Mouse (Mus musculus): ENCODE measurements at regions not wholly inside any gene's neighbourhood (a gene's known extent, or its start where the extent isn't known, plus 50 kb on each side); places are given as distances from the start of the nearest gene placed in this dataset.

DNA sequence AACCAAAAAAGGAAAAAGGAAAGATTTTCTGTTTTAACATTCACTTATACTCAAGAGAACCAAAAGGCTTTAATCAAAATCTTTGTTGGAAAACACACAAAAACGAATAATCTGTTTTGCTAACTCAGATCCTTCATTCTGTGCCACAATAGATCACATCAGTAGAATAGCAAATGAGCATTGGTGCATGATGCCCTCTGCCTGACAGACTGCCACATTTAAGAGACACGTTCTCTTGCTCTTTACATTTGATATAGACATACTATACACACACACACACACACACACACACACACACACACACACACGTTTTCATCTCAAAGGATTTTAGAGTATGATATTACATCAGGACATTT lies 1260.5 kb downstream of the Pla2g4a start:
- H3K4me1 ChIP-seq, result peaks cover 7% of the 10 kb centered on the region; the same call in 1 of the 2 replicates
- no peaks in the 10 kb centered on the region for H3K36me3 ChIP-seq (replicated peaks)
- peak; percentile 59; the same call in 1 of the 2 replicates for ATAC-seq (ENCODE audit: low FRiP score)
- no peak overlapping the region for H3K9ac ChIP-seq
- H3K4me3 ChIP-seq (replicated peaks), result no peak overlapping the region
- no peak overlapping the region for H3K27ac ChIP-seq
- no peak overlapping the region for H3K4me2 ChIP-seq
- no peaks in the 10 kb centered on the region for H3K27me3 ChIP-seq
- no peaks in the 10 kb centered on the region for H3K9me3 ChIP-seq
- 26% methylated on average over 3 of the region's 3 CpGs for WGBS

GRCm38 (mm10) chr1:148699854-148700598 lies 1261.1 kb downstream of the Pla2g4a start:
- Histone ChIP-seq H3K27me3 (no peaks in the 10 kb centered on the region), H3K4me3 (replicated peaks) (no peak overlapping the region), H3K4me2 (no peak overlapping the region), H3K9ac (no peak overlapping the region), H3K27ac (no peak overlapping the region), H3K4me1 (peaks cover 7% of the 10 kb centered on the region; the same call in 1 of the 2 replicates), H3K9me3 (no peaks in the 10 kb centered on the region), H3K36me3 (replicated peaks) (no peaks in the 10 kb centered on the region)
- no peak; the same call in 1 of the 2 replicates for ATAC-seq (ENCODE audit: low FRiP score)
- WGBS, result 21% methylated on average over 2 of the region's 2 CpGs

GRCm38 (mm10) chr1:148690085-148690484 lies 1271.0 kb downstream of the Pla2g4a start:
- peak; percentile 86 for ATAC-seq (ENCODE audit: low FRiP score)
- H3K4me3 ChIP-seq (replicated peaks), result no peak overlapping the region
- 0 out of 2 replicates have a peak, but pooled peaks cover 2% of the 10 kb centered on the region for H3K4me1 ChIP-seq
- H3K27me3 ChIP-seq, result no peaks in the 10 kb centered on the region
- H3K9me3 ChIP-seq, result no peaks in the 10 kb centered on the region
- H3K4me2 ChIP-seq, result no peak overlapping the region
- no peak overlapping the region for H3K9ac ChIP-seq
- peak overlapping the region; percentile 56; the same call in 1 of the 2 replicates for H3K27ac ChIP-seq
- H3K36me3 ChIP-seq (replicated peaks), result no peaks in the 10 kb centered on the region
- 36% methylated on average over 2 of the region's 2 CpGs for WGBS

- Histone ChIP-seq H3K4me3 (replicated peaks) (no peak overlapping the region), H3K4me1 (0 out of 2 replicates have a peak, but pooled peaks cover 2% of the 10 kb centered on the region), H3K27ac (peak overlapping the region; percentile 56; the same call in 1 of the 2 replicates), H3K4me2 (no peak overlapping the region), H3K9ac (no peak overlapping the region), H3K9me3 (no peaks in the 10 kb centered on the region), H3K36me3 (replicated peaks) (no peaks in the 10 kb centered on the region), H3K27me3 (no peaks in the 10 kb centered on the region)
- whole genome bisulfite sequencing, result 68% methylated on average over 4 of the region's 4 CpGs
- ATAC-seq (ENCODE audit: low FRiP score), result peak; percentile 67
Observed at GRCm38 (mm10) chr1:148689618-148690017, 1271.5 kb downstream of the Pla2g4a start.

- Histone ChIP-seq H3K4me1 (no peaks in the 10 kb centered on the region), H3K27ac (no peak overlapping the region)
Observed at GRCm38 (mm10) chr1:148675516-148675915, 1285.6 kb downstream of the Pla2g4a start.

DNA sequence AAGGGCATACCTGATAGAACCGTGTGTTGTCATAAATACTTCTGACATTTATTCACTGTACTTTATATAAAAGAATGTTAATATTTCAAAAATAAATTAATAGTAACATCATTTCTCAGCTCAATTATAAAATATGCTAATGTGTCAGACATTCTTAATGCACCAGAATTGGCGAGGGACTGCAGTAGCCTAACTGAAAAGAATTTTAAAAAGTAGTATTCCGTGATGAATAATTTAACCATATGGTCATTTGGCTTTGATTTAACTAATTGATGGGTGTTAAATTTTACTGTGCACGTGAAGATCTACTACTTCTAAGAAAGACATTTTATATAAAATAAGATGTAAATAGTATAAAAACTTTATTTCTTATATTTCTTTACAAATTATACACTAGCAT lies 1296.7 kb downstream of the Pla2g4a start:
- H3K27me3 ChIP-seq, result no peaks in the 10 kb centered on the region
- no peaks in the 10 kb centered on the region for H3K4me1 ChIP-seq
- no peak overlapping the region for H3K4me3 ChIP-seq (replicated peaks)
- no peaks in the 10 kb centered on the region for H3K36me3 ChIP-seq (replicated peaks)
- no peak overlapping the region for H3K27ac ChIP-seq
- H3K4me2 ChIP-seq, result no peak overlapping the region
- no peaks in the 10 kb centered on the region for H3K9me3 ChIP-seq
- 75% methylated on average over 4 of the region's 4 CpGs for WGBS
- no peak overlapping the region for H3K9ac ChIP-seq
- ATAC-seq (ENCODE audit: low FRiP score), result 0 out of 2 replicates have a peak, but pooled peaks have one; percentile 32

More at GRCm38 (mm10) chr1:148675516-148675915, 1285.6 kb downstream of the Pla2g4a start:
- no peak overlapping the region for H3K4me2 ChIP-seq
- no peaks in the 10 kb centered on the region for H3K27me3 ChIP-seq
- H3K9me3 ChIP-seq, result no peaks in the 10 kb centered on the region
- ATAC-seq (ENCODE audit: low FRiP score), result no peak
- no peaks in the 10 kb centered on the region for H3K36me3 ChIP-seq (replicated peaks)
- H3K4me3 ChIP-seq (replicated peaks), result no peak overlapping the region
- no peak overlapping the region for H3K9ac ChIP-seq

- no peak for ATAC-seq (ENCODE audit: low FRiP score)
- H3K36me3 ChIP-seq (replicated peaks), result no peaks in the 10 kb centered on the region
- H3K4me2 ChIP-seq, result no peak overlapping the region
- H3K4me1 ChIP-seq, result no peaks in the 10 kb centered on the region
- H3K9ac ChIP-seq, result no peak overlapping the region
- no peaks in the 10 kb centered on the region for H3K9me3 ChIP-seq
- no peaks in the 10 kb centered on the region for H3K27me3 ChIP-seq
- WGBS, result 93% methylated on average over 1 of the region's 1 CpGs
- no peak overlapping the region for H3K27ac ChIP-seq
- no peak overlapping the region for H3K4me3 ChIP-seq (replicated peaks)
Observed at GRCm38 (mm10) chr1:148656990-148657389, 1304.1 kb downstream of the Pla2g4a start.

All from forebrain, embryonic 12.5 days (tissue).